Comparison of ENCODE assay signal across 15 mouse cellular contexts in the genomic region with DNA sequence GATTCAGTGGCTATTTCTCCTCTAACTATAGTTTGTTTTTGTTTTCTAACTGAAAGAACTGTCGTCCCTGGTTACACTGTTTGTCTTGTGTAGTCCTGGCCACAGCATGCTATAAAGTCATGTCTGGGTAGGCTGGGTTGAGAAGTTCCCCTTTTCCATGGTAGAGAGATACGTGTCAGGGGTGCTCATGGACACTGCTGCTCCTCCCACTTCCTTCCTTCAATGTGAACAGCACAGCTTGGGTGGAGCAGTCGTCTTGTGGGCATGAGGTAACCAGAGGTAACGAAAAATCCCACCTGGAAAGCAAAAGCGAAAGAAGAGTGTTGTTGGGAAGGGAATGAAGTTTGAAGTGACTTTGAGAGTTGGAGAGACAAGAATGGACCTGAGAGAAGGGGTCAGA.
A peak's percentile ranks its signal among the peaks of the same experiment; 100 is the strongest.
DNase-seq lines count a peak whose midpoint lies in the region; ATAC-seq lines count a peak whose summit lies in the region.
"Had no signal": no experiment of that assay in that cellular context is flagged by ENCODE, and none has a peak within 500 bp of the region (broad histone marks: within the 10 kb centered on the region; RNA-seq: fewer than 3 reads in every experiment).

No protein-coding gene starts in this region.

- peaks cover 69% of the 10 kb centered on the region for H3K4me1 ChIP-seq in megakaryocyte, embryonic 14.5 days
- H3K4me1 ChIP-seq: hindbrain, embryonic 12.5 days had no signal

- ATAC-seq in granulocyte monocyte progenitor cell, adult 5-6 weeks (replicated peaks; ENCODE audit: poor library complexity, severe bottlenecking): peak; percentile 93
- ATAC-seq: forebrain, postnatal 0 days; Patski had no signal

- H3K4me3 ChIP-seq in megakaryocyte, embryonic 14.5 days (replicated peaks): peak overlapping the region; percentile 88
- H3K4me3 ChIP-seq: hindbrain, embryonic 12.5 days had no signal

- H3K36me3 ChIP-seq in megakaryocyte, embryonic 14.5 days (replicated peaks; ENCODE audit: low read length): no peaks in the 10 kb centered on the region
- H3K36me3 ChIP-seq: hindbrain, embryonic 12.5 days had no signal

- intact Hi-C loops in left cerebral cortex, postnatal 14 days (cut with DNase I): no loop called here

- peak; percentile 62 for DNase-seq in CD4-positive helper T cell, adult 2 months (ENCODE audit: low read depth, low spot score)
- DNase-seq in CD8-positive naive resting alpha-beta T cell, adult 2 months (ENCODE audit: low read depth in 2 of 2, low spot score in 2 of 2): peak; percentile 12 to 14
- no peak for DNase-seq in cerebellum, adult 11 months
- DNase-seq in left cerebral cortex, postnatal 14 days (ENCODE audit: low spot score in 2 of 2): no peak
- no peak for DNase-seq in adrenal gland, postnatal 36 days
- no peak for DNase-seq in frontal cortex, postnatal 36 days (ENCODE audit: low spot score in 2 of 2)
- DNase-seq: adrenal gland, postnatal 14 days; cerebellum, adult 8-10 months; forebrain, postnatal 0 days; kidney, adult 9 months; lung, embryonic 14.5 days had no signal

- H3K27me3 ChIP-seq in megakaryocyte, embryonic 14.5 days (replicated peaks): no peaks in the 10 kb centered on the region
- H3K27me3 ChIP-seq: hindbrain, embryonic 12.5 days; Patski had no signal

- no peaks in the 10 kb centered on the region for H3K9me3 ChIP-seq in megakaryocyte, embryonic 14.5 days

Comparison
In these comparisons a context has a peak if more than half of its experiments do, and no peak if none do; other contexts are left out.
1. DNase-seq: peak in CD4-positive helper T cell, adult 2 months (single experiment) and CD8-positive naive resting alpha-beta T cell, adult 2 months (2 of 2); none in cerebellum, adult 11 months (single experiment), left cerebral cortex, postnatal 14 days (0 of 2), adrenal gland, postnatal 36 days (0 of 2) and frontal cortex, postnatal 36 days (0 of 2).